Mouse (Mus musculus): ENCODE results near the gene Cux1. TPM values are rescaled to one million over a fixed set of nuclear protein-coding genes. Genes with fewer than 3 reads are reported as not detected.

Gene Cux1
- total RNA-seq, 2 experiments from 2014 or later, result 53.3 to 56.6 TPM

DNA sequence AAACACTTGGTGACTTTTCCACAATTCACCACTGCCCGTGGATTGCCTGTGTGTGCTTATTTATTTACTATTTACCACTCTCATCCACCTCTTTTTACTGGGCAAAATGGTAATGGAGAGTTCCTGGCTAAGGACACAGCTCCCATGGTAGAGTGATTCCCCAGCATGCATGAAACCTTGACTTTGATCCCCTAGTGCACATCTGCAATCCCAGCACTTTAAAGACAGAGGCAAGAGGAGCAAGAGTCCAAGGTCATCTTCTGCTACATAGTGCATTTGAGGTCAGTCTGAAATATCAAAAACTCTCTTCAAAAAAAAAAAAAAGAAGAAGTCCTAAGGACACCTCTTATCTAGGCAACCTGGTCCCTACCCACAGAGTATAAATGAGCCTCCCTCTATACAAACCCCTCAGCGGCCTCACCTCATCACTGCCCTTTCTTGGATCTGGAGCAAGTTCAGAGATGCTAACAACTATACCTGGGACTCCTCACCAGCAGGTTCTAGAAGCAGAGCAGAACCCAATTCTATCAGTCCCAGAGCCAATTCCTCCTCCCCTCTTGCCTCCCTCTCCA lies 55.1 kb downstream of the Cux1 start:
- DNase-seq (ENCODE audit: low spot score in 2 of 2), result no peak

- no peak for DNase-seq (ENCODE audit: low spot score in 2 of 2)
Observed at GRCm38 (mm10) chr5:136511378-136511777, 55.9 kb downstream of the Cux1 start.

DNA sequence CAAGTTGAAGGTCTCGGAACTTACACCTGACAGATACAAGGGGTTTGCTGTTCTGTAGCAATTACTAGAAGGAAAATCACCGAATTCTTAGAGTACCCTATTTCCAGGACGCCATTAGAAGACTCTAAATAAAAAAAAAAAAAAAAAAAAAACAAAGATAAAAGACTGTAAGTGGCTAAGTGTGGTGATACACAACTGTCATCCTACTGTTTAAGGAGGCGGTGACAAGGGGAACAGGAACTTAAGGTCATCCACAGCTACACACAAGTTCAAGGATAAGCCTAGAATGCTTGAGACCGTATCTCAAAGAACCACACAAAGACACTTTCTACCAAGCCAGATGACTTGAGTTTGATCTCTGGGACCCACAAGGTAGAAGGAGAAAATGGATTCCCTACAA lies 56.7 kb downstream of the Cux1 start:
- no peak for DNase-seq (ENCODE audit: low spot score in 2 of 2)

DNA sequence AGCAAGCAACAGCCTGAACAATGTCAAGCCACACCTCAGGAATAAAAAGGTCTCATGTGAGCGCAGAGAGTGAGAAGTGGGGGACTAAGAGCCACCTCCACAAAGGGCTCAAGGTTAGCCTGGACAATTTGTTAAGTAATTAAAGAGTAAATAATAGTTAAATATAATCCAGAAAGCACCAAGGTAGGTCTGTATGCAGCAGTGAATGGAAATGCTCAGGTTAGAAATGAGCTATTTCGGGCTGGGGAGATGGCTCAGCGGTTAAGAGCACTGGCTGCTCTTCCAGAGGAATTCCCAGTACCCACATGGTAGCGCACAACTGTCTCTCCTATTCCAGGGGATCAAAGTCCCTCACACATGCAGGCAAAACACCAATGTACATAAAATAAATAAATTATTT lies 59.7 kb downstream of the Cux1 start:
- no peak for DNase-seq (ENCODE audit: low spot score in 2 of 2)

- no peak for DNase-seq (ENCODE audit: low spot score in 2 of 2)
Observed at GRCm38 (mm10) chr5:136506262-136506661, 61.0 kb downstream of the Cux1 start.

DNA sequence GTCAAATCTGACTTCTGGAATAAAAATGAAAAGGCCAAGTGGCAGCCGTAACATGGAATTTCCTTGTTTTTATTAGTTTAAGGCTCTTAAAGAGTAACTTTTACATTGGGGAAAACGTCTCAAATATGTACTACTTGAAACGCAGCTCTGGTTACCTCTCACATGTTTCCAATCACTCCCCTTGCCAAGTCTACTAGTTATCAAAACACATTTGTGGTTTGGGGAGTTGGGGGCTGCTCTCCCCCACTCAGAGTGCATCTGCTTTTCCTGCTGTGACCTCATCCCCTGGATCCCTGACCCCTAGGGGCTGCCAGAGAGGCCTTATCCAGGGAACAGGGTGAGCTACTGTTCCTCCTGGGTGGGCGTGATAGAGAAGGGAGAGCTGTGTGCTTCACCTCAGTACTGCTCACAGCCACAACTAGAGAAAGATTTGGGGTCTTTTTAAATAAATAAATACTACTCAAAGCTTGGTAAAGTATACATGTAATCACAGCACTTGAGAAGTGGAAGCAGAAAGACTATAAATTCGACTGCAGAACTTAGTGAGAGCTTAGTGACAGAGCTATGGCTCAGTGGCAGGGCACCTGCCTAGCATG lies 64.7 kb downstream of the Cux1 start:
- no peak for DNase-seq (ENCODE audit: low spot score in 2 of 2)

DNA sequence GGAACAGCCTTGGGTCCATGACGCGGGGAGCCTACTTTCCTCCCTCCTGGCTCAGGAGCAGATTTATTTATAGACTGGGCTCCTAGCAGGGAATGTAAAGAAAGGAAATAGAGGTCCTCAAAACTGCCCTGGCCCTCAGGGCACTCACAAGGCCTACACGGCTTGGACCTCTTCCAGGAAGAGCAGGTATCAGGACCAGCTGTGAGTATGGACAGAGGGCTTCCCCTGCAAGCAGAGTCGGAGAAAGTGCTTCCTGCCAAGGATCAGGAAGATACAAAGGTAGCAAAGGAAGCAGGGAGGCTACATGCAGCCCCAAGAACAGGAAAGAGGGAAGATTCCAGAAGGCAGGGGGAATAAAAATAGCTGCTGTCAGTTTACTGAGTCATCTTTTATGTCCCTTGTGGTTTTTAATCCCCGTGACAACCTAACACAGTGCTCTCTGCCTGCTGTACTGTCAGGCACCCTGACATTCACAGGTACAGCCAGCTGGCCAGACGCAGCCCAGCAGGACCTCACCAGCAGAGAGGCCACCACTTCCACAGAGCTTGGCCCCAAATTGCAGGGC lies 66.9 kb downstream of the Cux1 start:
- no peak for DNase-seq (ENCODE audit: low spot score in 2 of 2)

DNA sequence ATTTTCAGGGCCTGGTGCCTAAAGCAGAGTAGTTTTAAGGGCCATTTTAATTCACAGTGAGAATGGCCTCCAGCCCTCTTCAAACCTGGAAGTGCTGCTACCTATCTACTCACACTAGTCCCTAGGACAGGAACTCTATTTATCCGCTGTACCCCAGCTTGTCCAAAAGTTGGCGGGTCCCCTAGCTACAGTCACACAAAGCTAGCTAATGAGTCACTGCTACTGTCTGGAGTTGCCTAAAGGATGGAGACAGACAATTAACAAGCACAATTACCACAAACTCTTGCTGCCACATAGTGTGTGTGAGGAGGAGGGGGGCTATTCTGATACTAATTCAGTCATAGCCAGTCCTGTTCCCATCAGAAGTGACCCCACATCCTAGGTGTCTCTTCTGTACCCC lies 68.0 kb downstream of the Cux1 start:
- no peak for DNase-seq (ENCODE audit: low spot score in 2 of 2)

DNA sequence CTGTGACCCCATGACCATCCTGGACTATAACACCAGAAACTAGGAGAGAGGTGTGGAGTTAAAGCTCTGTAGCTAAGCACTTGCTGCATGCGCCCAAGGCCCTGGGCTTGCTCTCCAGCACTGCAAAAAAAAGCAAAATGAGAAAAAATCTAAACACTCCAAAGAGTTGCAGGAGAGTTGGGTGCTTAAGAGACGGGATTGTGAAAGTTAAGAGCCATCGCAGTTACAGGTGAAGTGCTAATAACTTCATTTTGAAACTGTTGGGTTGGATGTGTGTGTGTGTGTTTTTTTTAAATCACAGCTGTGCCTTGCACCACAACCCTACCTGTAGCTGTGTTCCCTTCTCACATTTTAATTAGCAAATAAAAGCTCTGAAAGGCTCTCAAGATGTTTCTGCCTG lies 68.5 kb downstream of the Cux1 start:
- DNase-seq (ENCODE audit: low spot score in 2 of 2), result no peak

DNA sequence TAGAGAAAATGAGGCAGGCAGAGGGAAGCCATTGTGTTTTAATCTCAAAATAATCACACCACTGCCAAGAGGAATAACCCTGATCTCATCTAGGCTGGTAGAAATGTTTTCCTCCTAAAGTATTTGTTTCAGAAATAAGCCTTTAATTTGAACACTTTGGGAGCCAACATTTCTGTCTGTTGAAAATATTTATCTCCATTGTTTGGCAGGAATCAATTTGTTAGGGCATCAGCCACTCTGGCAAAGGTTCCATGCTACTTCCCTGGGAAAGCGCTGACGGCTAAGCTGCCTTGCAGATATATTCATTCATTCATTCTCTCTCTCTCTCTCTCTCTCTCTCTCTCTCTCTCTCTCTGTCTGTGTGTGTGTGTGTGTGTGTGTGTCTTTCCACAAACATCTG lies 70.0 kb downstream of the Cux1 start:
- no peak for DNase-seq (ENCODE audit: low spot score in 2 of 2)

DNA sequence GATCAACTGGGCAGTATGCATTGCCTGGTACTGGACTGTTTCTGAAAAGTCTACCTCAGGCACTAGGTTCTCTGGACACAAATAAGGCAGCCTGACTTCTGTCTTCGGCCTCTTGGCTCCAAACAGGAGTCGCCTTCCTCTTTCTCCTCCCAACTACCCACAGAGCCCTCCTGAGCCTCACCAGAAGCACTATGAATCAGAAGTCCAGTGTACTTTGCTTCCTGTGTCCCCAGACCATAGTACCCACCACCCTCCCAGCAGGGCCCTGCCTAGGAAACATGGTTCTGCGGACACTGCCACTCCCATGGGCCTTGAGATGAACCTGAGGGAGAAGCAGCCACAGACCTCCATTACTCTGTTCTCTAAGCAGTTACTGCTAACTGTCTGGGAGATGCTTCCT lies 71.7 kb downstream of the Cux1 start:
- no peak for DNase-seq (ENCODE audit: low spot score in 2 of 2)

DNA sequence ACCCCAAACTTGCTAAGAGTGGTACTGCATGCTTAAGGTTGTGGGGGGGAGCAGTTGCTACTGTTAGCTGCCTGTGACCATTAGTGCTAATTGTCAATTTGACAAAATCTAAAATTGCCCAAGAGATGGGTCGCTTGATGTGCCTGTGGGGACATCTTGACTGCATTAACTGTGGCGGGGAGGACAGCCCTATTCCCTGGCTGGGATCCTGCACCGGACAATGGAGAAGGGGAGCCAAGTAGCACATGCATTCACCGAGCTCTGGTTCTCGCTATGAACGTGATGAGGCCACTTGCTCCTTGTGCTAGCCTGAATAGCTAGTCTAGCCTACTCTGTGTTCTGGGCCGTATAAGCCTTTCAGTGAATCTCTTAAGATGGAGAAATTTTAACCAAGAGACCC lies 72.4 kb downstream of the Cux1 start:
- DNase-seq (ENCODE audit: low spot score in 2 of 2), result no peak

DNA sequence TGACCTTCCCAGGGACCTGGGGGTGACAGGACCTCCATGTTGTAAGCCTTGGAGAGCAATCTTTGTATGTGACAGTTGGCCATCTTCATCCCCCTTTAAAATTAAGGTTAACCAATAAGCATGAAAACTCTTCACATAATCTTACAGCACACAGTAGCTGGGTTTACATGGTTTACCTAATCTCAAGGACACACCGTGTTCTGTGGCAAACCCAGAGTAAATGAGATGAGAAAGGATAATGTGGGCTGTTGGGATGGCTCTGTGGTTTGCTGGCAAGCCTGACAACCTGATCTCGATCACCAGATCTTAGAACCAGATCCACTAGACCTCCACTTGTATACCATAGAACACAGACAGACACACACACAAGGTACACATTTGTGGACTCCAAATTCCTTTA lies 73.0 kb downstream of the Cux1 start:
- DNase-seq (ENCODE audit: low spot score in 2 of 2), result no peak

- DNase-seq (ENCODE audit: low spot score in 2 of 2), result no peak
Observed at GRCm38 (mm10) chr5:136489450-136489849, 77.8 kb downstream of the Cux1 start.

- DNase-seq (ENCODE audit: low spot score in 2 of 2), result no peak
Observed at GRCm38 (mm10) chr5:136488721-136489120, 78.6 kb downstream of the Cux1 start.

DNA sequence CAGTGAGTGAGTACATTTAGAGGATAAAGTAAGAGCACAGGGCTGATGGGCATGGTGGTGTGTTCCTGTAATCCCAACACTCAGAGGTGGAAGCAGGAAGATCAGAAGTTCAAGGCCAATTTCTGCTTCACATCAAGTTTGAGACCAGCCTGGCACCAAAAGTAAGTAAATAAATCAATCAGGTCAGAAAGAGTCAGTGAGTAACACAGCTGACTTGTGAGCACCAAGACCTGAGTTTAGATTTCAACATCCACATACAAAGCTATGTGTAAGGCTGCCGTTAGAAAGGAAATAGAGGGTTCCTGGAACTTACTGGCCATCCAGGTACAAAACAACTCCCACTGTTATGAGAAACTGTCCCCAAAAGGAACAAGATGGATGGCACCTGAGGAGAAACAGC lies 79.1 kb downstream of the Cux1 start:
- no peak for DNase-seq (ENCODE audit: low spot score in 2 of 2)

- peak; percentile 23 to 30 for DNase-seq (ENCODE audit: low spot score in 2 of 2)
Observed at GRCm38 (mm10) chr5:136487397-136488093, 79.7 kb downstream of the Cux1 start.

GRCm38 (mm10) chr5:136486401-136486800 lies 80.9 kb downstream of the Cux1 start:
- no peak for DNase-seq (ENCODE audit: low spot score in 2 of 2)

DNA sequence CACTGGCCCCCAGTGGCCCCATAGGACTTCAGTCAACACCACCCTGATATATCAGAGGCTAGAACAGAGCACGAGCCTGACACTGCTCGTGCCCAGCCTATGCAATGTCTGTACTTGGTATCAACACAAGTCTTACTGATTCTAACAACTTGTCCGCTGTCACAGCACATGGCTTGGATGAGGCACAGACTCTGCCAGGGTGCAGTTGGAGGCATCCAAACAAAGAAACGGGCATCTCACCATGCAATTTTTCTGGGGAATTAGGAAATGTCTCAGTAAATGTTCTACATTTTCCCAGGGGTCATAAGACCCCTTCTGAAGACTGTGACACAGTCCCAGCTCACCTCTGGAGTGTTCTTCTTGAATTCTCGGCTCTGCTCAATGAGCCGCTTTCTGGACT lies 81.9 kb downstream of the Cux1 start:
- no peak for DNase-seq (ENCODE audit: low spot score in 2 of 2)

DNA sequence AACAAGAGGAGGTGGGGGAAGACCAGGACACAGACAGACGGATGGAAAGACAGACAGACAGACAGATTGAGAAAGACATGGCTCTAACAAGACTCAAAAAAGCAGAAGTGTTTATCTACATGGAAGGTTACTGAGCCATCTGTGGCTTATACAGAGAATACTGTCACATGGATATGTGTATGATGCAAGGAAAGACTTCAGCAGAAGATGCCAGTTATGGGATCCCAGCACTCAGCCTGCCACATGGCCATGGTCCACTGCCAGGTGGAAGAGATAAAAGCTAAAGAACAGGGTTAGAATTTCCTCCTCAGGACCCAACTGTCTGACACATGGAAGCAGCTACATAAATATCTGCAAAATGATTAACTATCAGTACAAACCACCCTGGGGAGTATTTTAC lies 84.9 kb downstream of the Cux1 start:
- DNase-seq (ENCODE audit: low spot score in 2 of 2), result no peak

DNA sequence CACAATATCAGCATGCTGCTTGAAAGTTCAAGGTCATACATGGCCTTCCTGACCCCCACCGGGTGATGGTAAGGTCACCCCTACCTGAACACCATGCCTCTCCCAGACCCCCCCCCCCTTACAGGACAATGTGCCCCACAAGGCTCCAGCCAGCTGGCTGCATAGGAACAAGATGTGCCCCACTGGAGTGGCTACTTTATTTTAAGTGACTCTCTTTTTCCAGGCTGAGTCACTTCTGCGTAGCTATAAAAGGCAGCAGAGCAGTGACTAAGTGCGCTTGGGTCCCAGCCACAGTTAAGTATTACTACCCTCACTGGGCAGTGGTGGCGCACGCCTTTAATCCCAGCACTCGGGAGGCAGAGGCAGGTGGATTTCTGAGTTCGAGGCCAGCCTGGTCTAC lies 86.7 kb downstream of the Cux1 start:
- DNase-seq (ENCODE audit: low spot score in 2 of 2), result no peak

DNA sequence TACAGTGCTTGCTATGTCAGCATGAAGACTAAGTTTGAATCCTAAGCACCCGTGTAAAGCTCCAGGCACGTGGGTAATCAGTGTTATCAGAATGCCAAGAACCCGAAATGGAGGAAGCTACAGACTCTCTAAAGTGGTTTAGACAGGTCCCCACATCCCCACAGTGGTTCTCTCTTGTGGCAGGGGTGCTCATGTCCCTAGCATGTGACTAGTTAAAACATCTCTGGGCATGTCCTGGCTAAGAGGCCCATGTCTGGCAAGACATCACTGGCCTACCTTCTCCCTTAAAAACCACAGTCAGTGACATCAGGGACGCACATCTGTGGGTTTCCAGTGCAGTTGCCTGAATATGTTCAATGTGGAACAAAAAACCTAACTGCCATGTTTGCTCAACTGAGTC lies 87.5 kb downstream of the Cux1 start:
- no peak for DNase-seq (ENCODE audit: low spot score in 2 of 2)

Measured in layer of hippocampus, postnatal 10 days (tissue).